Mouse (Mus musculus): ENCODE measurements at regions not wholly inside any gene's neighbourhood (a gene's known extent, or its start where the extent isn't known, plus 50 kb on each side); places are given as distances from the start of the nearest gene placed in this dataset.

GRCm38 (mm10) chr14:110125936-110126710 is 628.8 kb downstream of the Slitrk6 start:
- TF ChIP-seq EP300 (IDR thresholded peaks at IDR 0.05; ENCODE audit: low read depth) (no peak), CTCF (IDR thresholded peaks at IDR 0.05; ENCODE audit: low read depth) (no peak)
- Histone ChIP-seq H3K9me3 (ENCODE audit: low read length) (no peaks in the 10 kb centered on the region), H3K9ac (replicated peaks) (no peak overlapping the region), H3K4me3 (ENCODE audit: low read depth, low read length) (no peak overlapping the region), H3K27ac (ENCODE audit: low read depth) (no peak overlapping the region), H3K4me2 (ENCODE audit: low read depth, low read length) (no peak overlapping the region), H3K4me1 (ENCODE audit: insufficient read depth) (no peaks in the 10 kb centered on the region), H3K36me3 (replicated peaks; ENCODE audit: insufficient read depth, low read length) (no peaks in the 10 kb centered on the region), H3K27me3 (ENCODE audit: insufficient read depth, low read length) (no peaks in the 10 kb centered on the region)
- DNase-seq (no peak), ATAC-seq (no peak)
- WGBS (ENCODE audit: insufficient replicate concordance): 63% methylated on average over 6 of the region's 6 CpGs

DNA sequence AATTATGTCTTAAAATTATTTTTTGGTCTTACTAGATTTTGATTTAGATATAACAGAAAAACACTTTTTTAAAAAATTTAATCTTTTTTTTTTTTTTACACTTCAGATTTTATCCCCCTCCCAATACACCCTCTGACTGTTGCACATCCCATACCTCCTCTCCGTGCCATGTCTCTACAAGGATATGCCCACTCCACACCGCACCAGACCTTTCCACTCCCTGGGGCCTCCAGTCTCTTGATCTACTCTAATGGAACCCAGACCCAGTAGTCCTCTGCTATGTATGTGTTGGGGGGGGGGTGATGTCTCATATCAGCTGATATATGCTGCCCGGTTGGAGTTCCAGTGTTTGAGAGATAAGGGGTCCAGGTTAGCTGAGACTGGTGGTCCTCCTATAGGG is 632.2 kb downstream of the Slitrk6 start:
- WGBS (ENCODE audit: insufficient replicate concordance): 92% methylated on average over 3 of the region's 3 CpGs
- H3K36me3 ChIP-seq (replicated peaks; ENCODE audit: insufficient read depth, low read length): no peaks in the 10 kb centered on the region
- H3K4me3 ChIP-seq (ENCODE audit: low read depth, low read length): no peak overlapping the region
- no peaks in the 10 kb centered on the region for H3K27me3 ChIP-seq (ENCODE audit: insufficient read depth, low read length)
- H3K27ac ChIP-seq (ENCODE audit: low read depth): no peak overlapping the region
- no peaks in the 10 kb centered on the region for H3K4me1 ChIP-seq (ENCODE audit: insufficient read depth)
- no peak overlapping the region for H3K4me2 ChIP-seq (ENCODE audit: low read depth, low read length)
- DNase-seq (no peak), ATAC-seq (no peak)
- no peak overlapping the region for H3K9ac ChIP-seq (replicated peaks)
- H3K9me3 ChIP-seq (ENCODE audit: low read length): no peaks in the 10 kb centered on the region
- TF ChIP-seq CTCF (IDR thresholded peaks at IDR 0.05; ENCODE audit: low read depth) (no peak), EP300 (IDR thresholded peaks at IDR 0.05; ENCODE audit: low read depth) (no peak)

DNA sequence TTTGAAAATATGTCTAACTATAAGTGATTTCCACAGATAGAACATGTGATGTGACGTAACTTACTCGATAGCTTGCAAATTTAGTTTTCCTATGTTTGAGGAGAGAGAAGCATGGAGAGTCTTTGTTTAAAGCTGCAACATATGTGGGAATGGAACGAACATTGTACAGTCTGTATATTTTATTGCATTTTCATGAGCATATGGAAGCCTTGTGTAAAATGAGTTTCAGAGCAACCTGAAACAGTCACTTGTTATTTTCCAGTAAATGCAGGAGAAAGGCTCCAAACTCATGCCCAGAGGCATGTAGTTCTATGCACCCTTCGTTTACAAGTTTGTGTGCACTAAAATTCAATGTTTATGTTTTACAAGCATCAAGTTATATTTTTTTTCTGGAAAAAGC is 639.4 kb downstream of the Slitrk6 start:
- Histone ChIP-seq H3K36me3 (replicated peaks; ENCODE audit: insufficient read depth, low read length) (no peaks in the 10 kb centered on the region), H3K9me3 (ENCODE audit: low read length) (0 out of 2 replicates have a peak, but pooled peaks cover 3% of the 10 kb centered on the region), H3K27me3 (ENCODE audit: insufficient read depth, low read length) (no peaks in the 10 kb centered on the region), H3K4me2 (ENCODE audit: low read depth, low read length) (no peak overlapping the region), H3K4me3 (ENCODE audit: low read depth, low read length) (no peak overlapping the region), H3K27ac (ENCODE audit: low read depth) (no peak overlapping the region), H3K4me1 (ENCODE audit: insufficient read depth) (no peaks in the 10 kb centered on the region), H3K9ac (replicated peaks) (no peak overlapping the region)
- no peak for DNase-seq
- no peak for ATAC-seq
- TF ChIP-seq CTCF (IDR thresholded peaks at IDR 0.05; ENCODE audit: low read depth) (no peak), EP300 (IDR thresholded peaks at IDR 0.05; ENCODE audit: low read depth) (no peak)
- WGBS (ENCODE audit: insufficient replicate concordance): 68% methylated on average over 4 of the region's 4 CpGs

DNA sequence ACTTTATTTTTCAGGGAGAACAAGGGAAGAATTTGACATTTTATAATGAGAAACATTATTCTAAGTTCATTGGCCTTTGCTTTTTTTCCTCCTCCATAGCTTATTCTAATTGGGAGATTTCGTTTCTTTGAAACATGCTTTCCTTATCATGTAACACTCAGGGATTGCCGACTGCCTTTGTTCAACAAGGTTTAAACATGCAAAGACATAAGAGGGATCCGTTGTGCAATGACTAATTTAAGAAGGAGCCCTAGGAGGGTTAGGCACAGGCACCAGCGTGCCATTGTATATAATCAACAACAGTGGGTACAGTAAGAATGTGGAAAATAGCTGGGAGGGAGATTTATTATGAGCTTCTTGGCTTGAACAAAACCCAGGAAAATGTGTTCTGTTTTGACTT is 654.1 kb downstream of the Slitrk6 start:
- H3K36me3 ChIP-seq (replicated peaks; ENCODE audit: insufficient read depth, low read length): no peaks in the 10 kb centered on the region
- H3K9ac ChIP-seq (replicated peaks): no peak overlapping the region
- no peaks in the 10 kb centered on the region for H3K4me1 ChIP-seq (ENCODE audit: insufficient read depth)
- H3K27me3 ChIP-seq (ENCODE audit: insufficient read depth, low read length): no peaks in the 10 kb centered on the region
- ATAC-seq (no peak), DNase-seq (no peak)
- H3K9me3 ChIP-seq (ENCODE audit: low read length): no peaks in the 10 kb centered on the region
- no peak overlapping the region for H3K4me2 ChIP-seq (ENCODE audit: low read depth, low read length)
- 56% methylated on average over 4 of the region's 4 CpGs for WGBS (ENCODE audit: insufficient replicate concordance)
- H3K4me3 ChIP-seq (ENCODE audit: low read depth, low read length): no peak overlapping the region
- no peak for TF ChIP-seq CTCF (IDR thresholded peaks at IDR 0.05; ENCODE audit: low read depth)
- TF ChIP-seq EP300 (IDR thresholded peaks at IDR 0.05; ENCODE audit: low read depth): no peak
- no peak overlapping the region for H3K27ac ChIP-seq (ENCODE audit: low read depth)

DNA sequence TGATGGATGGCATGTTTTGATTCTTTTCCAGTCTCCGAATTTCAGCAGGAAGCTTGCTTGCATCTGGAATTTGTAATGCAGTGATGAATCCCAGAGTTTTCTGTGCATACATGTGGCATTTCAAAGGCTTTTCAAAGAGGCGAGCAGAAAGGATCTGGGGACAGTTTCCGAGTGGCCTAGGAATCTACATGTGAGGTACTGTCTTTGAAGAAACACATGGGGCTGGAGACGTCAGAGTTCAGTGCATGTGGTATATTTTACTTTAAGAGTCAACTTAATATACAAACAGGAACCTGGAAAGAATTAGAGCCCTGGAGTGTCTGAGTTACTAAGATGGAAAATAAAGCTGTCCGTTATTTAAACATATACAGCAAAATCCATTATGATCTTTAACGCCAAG is 676.6 kb downstream of the Slitrk6 start:
- no peaks in the 10 kb centered on the region for H3K36me3 ChIP-seq (replicated peaks; ENCODE audit: insufficient read depth, low read length)
- no peaks in the 10 kb centered on the region for H3K4me1 ChIP-seq (ENCODE audit: insufficient read depth)
- H3K27me3 ChIP-seq (ENCODE audit: insufficient read depth, low read length): no peaks in the 10 kb centered on the region
- ATAC-seq: no peak
- WGBS (ENCODE audit: insufficient replicate concordance): 73% methylated on average over 6 of the region's 6 CpGs
- no peak for TF ChIP-seq EP300 (IDR thresholded peaks at IDR 0.05; ENCODE audit: low read depth)
- TF ChIP-seq CTCF (IDR thresholded peaks at IDR 0.05; ENCODE audit: low read depth): no peak
- H3K4me3 ChIP-seq (ENCODE audit: low read depth, low read length): no peak overlapping the region
- H3K27ac ChIP-seq (ENCODE audit: low read depth): no peak overlapping the region
- H3K9ac ChIP-seq (replicated peaks): no peak overlapping the region
- 0 out of 2 replicates have a peak, but pooled peaks cover 4% of the 10 kb centered on the region for H3K9me3 ChIP-seq (ENCODE audit: low read length)
- DNase-seq: no peak
- H3K4me2 ChIP-seq (ENCODE audit: low read depth, low read length): no peak overlapping the region

DNA sequence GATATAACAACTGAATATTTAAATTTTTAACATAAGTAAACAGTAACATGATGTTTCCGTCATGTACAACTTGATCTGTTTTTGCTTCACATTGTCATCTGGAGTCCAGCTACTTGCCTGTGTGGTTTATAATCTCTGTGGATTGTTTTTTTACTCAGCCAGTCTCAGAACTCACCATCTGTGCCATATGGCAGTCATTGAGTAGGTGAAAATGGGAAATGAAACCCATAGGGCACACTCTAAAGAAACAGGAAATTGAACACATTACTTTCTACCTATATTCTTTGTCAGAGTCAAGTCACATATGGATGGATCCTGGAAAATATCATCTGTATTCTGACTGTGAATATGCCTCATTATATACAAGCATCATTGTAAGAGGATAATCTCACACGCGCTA is 707.2 kb downstream of the Slitrk6 start:
- H3K36me3 ChIP-seq (replicated peaks; ENCODE audit: insufficient read depth, low read length): no peaks in the 10 kb centered on the region
- ATAC-seq (no peak), DNase-seq (no peak)
- H3K4me2 ChIP-seq (ENCODE audit: low read depth, low read length): no peak overlapping the region
- no peaks in the 10 kb centered on the region for H3K9me3 ChIP-seq (ENCODE audit: low read length)
- H3K27ac ChIP-seq (ENCODE audit: low read depth): no peak overlapping the region
- H3K9ac ChIP-seq (replicated peaks): no peak overlapping the region
- no peak overlapping the region for H3K4me3 ChIP-seq (ENCODE audit: low read depth, low read length)
- H3K27me3 ChIP-seq (ENCODE audit: insufficient read depth, low read length): no peaks in the 10 kb centered on the region
- no peaks in the 10 kb centered on the region for H3K4me1 ChIP-seq (ENCODE audit: insufficient read depth)
- 86% methylated on average over 3 of the region's 3 CpGs for WGBS (ENCODE audit: insufficient replicate concordance)
- TF ChIP-seq EP300 (IDR thresholded peaks at IDR 0.05; ENCODE audit: low read depth) (no peak), CTCF (IDR thresholded peaks at IDR 0.05; ENCODE audit: low read depth) (no peak)

All from liver, postnatal 0 days (tissue).